Mouse (Mus musculus) forebrain, embryonic 11.5 days (tissue): ENCODE results near the gene Amn. TPM values are rescaled to one million over a fixed set of nuclear protein-coding genes. Genes with fewer than 3 reads are reported as not detected.
A peak's percentile ranks its signal among the peaks of the same experiment; 100 is the strongest.

Experiments used
- ATAC-seq: fragments of 200-750 bp; cut with Nextera tagmentation; replicated peaks from 2 replicates; pipeline ENCODE4 v1.8.0; 2017; ENCODE audit warnings: moderate TSS enrichment; ENCODE audit not compliant: low FRiP score
- DNase-seq: peaks from one replicate; pipeline ENCODE4 v3.0.0-alpha.2; 2017; ENCODE audit warnings: low spot score
- H3K27ac ChIP-seq: fragments of 300-500 bp; sonication (generic); 2 replicates; pipeline ENCODE4 v1.5.1; 2014; ENCODE audit warnings: low read depth, low read length
- H3K27me3 ChIP-seq: fragments of 300-500 bp; sonication (generic); 2 replicates; pipeline ENCODE4 v1.6.1; 2014; ENCODE audit warnings: mild to moderate bottlenecking, low read length, mixed read lengths; ENCODE audit not compliant: control insufficient read depth, insufficient read depth
- H3K36me3 ChIP-seq: fragments of 300-500 bp; sonication (generic); 2 replicates; pipeline ENCODE4 v1.6.1; 2014; ENCODE audit warnings: mild to moderate bottlenecking, low read length, moderate library complexity, mixed read lengths; ENCODE audit not compliant: control insufficient read depth, insufficient read depth
- H3K4me1 ChIP-seq: fragments of 300-500 bp; sonication (generic); replicated peaks from 2 replicates; pipeline ENCODE4 v1.6.1; 2014; ENCODE audit warnings: low read length, mixed read lengths; ENCODE audit not compliant: control insufficient read depth, insufficient read depth
- H3K4me2 ChIP-seq: fragments of 300-500 bp; sonication (generic); 2 replicates; pipeline ENCODE4 v1.6.1; 2014; ENCODE audit warnings: low read depth, mild to moderate bottlenecking, low read length, moderate library complexity, mixed read lengths; ENCODE audit not compliant: severe bottlenecking
- H3K4me3 ChIP-seq: fragments of 300-500 bp; sonication (generic); 2 replicates; pipeline ENCODE4 v1.5.1; 2014; ENCODE audit warnings: low read depth, low read length
- H3K9ac ChIP-seq: fragments of 300-500 bp; sonication (generic); 2 replicates; pipeline ENCODE4 v1.6.1; 2014; ENCODE audit warnings: low read length
- H3K9me3 ChIP-seq: fragments of 300-500 bp; sonication (generic); 2 replicates; pipeline ENCODE4 v1.6.1; 2016; ENCODE audit warnings: low read length, mixed read lengths; ENCODE audit not compliant: control insufficient read depth
- WGBS: fragments of 180-500 bp; shearing (Covaris S2); extraction: QIAGEN DNeasy Blood & Tissue Kit; methylation state at CpG from one replicate; pipeline ENCODE4 v1.1.7; 2014; 5-methylcytosine and 5-hydroxymethylcytosine counted together
- polyA plus RNA-seq: library from polyadenylated mRNA; unstranded; fragments of >200 nt; fragmentation: Nextera tagmentation; extraction: Ambion mirVana; gene quantifications from 2 replicates; pipeline ENCODE4 v1.2.1, GENCODE M21; 2014

Gene Amn
- polyA plus RNA-seq, 1 experiment from 2014 or later, result not detected

DNA sequence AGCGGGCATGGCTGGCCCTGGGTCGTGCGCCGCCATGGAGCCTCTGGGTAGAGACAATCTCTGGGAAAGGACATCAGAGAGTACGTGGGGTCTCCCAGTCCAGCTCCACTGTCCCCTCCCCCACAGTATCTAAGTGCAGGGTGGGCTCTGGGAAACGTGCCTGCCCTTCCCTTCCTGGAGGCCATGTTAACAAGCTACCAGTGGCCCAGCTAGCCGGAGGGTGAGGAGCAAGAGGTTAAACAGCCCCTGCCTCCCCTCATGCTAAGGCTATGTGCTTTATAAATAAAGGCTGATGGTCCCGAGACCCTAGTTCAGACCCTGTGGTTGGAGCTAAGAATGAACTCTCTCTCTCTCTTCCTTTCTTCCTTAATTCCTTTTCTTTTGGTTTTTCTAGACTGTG lies 1.1 kb downstream of the Amn start:
- no peak overlapping the region for H3K4me3 ChIP-seq
- H3K9ac ChIP-seq, result no peak overlapping the region
- H3K27me3 ChIP-seq, result peaks cover 74% of the 10 kb centered on the region
- DNase-seq, result no peak
- H3K4me1 ChIP-seq, result peaks cover 16% of the 10 kb centered on the region
- no peak overlapping the region for H3K4me2 ChIP-seq
- no peak for ATAC-seq
- WGBS, result 19% methylated on average over 8 of the region's 8 CpGs
- no peaks in the 10 kb centered on the region; the same call in 1 of the 2 replicates for H3K36me3 ChIP-seq
- H3K9me3 ChIP-seq, result no peaks in the 10 kb centered on the region
- H3K27ac ChIP-seq, result no peak overlapping the region

DNA sequence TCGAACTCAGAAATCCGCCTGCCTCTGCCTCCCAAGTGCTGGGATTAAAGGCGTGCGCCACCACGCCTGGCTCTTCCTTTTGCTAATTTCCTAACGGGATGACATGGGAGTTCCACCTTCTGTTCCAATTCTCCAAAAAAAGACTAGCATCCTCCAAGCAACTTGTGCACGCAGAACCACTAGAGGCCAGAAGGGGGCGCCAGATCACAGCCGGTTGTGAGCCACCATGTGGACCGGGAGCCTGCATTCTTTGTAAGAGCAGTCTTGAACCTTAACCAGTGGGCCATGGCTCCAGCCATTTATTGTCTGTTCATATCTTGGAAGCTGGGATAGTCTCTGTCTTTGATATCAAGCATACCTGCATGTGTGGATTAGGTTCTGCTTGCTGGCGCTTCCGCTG lies 1.5 kb downstream of the Amn start:
- no peaks in the 10 kb centered on the region for H3K9me3 ChIP-seq
- H3K4me1 ChIP-seq, result peaks cover 16% of the 10 kb centered on the region
- H3K4me2 ChIP-seq, result no peak overlapping the region
- H3K9ac ChIP-seq, result no peak overlapping the region
- no peak overlapping the region for H3K27ac ChIP-seq
- H3K36me3 ChIP-seq, result no peaks in the 10 kb centered on the region; the same call in 1 of the 2 replicates
- ATAC-seq (0 out of 2 replicates have a peak, but pooled peaks have one; percentile 34), DNase-seq (peak; percentile 92)
- WGBS, result 20% methylated on average over 12 of the region's 12 CpGs
- no peak overlapping the region for H3K4me3 ChIP-seq
- peaks cover 76% of the 10 kb centered on the region for H3K27me3 ChIP-seq

DNA sequence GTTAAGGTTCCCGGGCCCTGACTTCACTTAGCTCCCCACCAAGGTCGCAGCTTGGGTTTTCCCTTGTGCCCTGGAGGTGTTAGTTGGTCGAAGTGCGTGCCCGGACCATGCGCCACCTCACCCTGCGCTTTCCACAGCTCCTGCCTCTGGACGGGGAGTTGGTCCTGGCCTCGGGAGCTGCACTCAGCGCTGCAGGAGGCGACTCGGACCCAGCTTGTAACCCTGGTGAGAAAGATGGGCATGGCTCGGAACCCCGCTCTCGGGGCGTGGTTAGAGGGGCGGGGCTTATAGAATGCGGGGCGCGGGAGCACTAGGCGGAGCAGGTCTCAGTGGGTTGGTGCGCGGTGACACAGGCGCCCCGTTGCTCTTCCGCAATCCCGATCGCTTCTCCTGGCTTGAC lies 3.1 kb downstream of the Amn start:
- peak overlapping the region; percentile 54 for H3K4me2 ChIP-seq
- WGBS, result 5% methylated on average over 25 of the region's 28 CpGs
- H3K9ac ChIP-seq, result no peak overlapping the region
- no peak overlapping the region for H3K27ac ChIP-seq
- H3K4me1 ChIP-seq, result peaks cover 16% of the 10 kb centered on the region
- no peaks in the 10 kb centered on the region; the same call in 1 of the 2 replicates for H3K9me3 ChIP-seq
- peak overlapping the region; percentile 31 for H3K4me3 ChIP-seq
- H3K27me3 ChIP-seq, result peaks cover 76% of the 10 kb centered on the region
- no peaks in the 10 kb centered on the region for H3K36me3 ChIP-seq
- ATAC-seq (no peak), DNase-seq (no peak)

DNA sequence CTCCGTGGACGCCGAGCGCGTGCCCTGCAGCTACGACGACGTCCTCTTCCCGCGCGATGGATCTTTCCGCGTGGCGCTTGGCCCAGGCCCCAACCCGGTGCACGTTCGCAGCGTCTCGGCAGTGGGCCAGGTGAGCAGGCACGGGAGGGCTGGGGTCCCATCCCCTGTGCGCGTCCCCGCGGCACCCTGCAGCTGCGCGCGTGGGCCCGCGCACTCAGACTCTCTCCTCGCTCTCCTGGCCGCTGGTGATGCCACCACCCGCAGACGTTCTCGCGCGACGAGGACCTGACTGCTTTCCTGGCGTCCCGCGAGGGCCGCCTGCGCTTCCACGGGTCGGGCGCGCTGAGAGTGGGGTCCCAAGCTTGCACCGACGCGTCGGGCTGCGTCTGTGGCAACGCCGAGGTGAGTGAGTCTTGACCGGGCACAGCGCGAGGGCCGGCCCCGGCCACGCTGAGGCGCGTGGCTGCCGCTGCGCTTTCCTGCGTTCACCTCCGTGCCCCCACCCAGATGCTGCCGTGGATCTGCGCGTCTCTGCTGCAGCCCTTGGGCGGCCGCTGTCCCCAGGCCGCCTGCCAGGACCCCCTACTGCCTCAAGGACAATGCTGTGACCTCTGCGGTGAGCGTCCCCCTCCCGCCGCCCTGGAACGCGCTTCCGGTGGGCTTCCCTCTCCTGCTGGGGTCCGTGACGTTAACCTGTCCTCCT lies 3.7 kb downstream of the Amn start:
- Histone ChIP-seq H3K36me3 (no peaks in the 10 kb centered on the region), H3K9ac (no peak overlapping the region), H3K9me3 (no peaks in the 10 kb centered on the region; the same call in 1 of the 2 replicates), H3K27ac (no peak overlapping the region), H3K27me3 (peaks cover 74% of the 10 kb centered on the region), H3K4me3 (peak overlapping the region; percentile 31), H3K4me1 (peaks cover 16% of the 10 kb centered on the region), H3K4me2 (peak overlapping the region; percentile 54)
- no peak for DNase-seq
- 3% methylated on average over 80 of the region's 80 CpGs for WGBS
- no peak for ATAC-seq

DNA sequence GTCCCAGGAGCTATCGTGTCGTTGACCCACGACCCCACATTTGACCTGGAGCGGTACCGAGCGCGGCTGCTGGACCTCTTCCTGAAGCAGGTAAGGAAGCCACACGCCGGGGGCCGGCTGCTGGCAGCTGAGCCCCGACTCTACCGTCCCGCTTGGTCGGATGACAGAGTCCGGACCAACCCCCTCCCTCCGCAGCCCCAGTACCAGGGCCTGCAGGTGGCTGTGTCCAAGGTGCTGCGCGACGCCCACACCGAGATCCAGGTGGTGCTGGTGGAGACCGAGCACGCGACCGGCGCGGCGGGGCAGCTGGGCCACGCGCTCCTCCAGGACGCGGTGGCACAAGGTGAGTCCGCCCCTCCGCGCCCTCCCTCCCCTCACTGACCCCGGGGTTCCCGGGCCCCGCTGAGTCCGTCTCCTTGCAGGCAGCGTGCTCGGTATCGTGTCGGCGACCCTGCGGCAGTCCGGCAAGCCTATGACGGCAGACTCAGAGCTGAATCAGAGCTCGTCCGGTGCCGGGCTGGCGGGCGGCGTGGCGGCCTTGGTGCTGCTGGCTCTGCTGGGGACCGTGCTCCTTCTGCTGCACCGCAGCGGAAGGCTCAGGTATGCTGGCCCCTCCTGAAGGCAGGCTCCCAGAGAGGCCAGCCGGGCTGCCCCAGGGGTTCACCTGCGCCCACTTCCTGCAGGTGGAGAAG lies 4.4 kb downstream of the Amn start:
- peak; percentile 68 for DNase-seq
- peak overlapping the region; percentile 31 for H3K4me3 ChIP-seq

DNA sequence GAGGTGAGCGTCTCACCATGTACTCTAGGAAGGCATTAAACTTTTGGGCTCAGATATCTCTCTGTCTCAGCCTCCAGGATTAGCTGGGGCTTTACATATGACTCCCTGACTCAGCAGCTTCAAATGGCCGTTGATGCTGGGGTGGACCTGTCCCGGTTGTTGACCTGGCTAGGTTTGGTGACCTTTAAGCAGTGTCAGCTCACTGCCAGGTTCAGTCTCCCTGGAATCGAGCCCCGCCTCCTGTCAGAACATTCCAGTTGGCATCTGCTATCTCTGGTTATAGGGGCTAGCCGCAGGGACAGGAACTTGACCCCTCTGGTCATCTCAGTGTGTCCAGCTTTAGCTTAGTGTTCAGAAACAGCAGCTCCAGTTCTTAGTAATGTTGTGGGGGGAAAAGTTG lies 5.5 kb downstream of the Amn start:
- Histone ChIP-seq H3K9ac (no peak overlapping the region), H3K9me3 (no peaks in the 10 kb centered on the region; the same call in 1 of the 2 replicates), H3K4me2 (no peak overlapping the region), H3K27ac (no peak overlapping the region), H3K36me3 (no peaks in the 10 kb centered on the region), H3K27me3 (peaks cover 56% of the 10 kb centered on the region), H3K4me3 (no peak overlapping the region), H3K4me1 (peaks cover 16% of the 10 kb centered on the region)
- WGBS, result 54% methylated on average over 6 of the region's 6 CpGs
- ATAC-seq (no peak), DNase-seq (no peak)

More for the DNA sequence above, 4.4 kb downstream of the Amn start:
- Histone ChIP-seq H3K27ac (no peak overlapping the region), H3K9ac (peak overlapping the region; percentile 8; the same call in 1 of the 2 replicates), H3K9me3 (no peaks in the 10 kb centered on the region; the same call in 1 of the 2 replicates), H3K27me3 (peaks cover 67% of the 10 kb centered on the region), H3K4me1 (peaks cover 16% of the 10 kb centered on the region), H3K36me3 (no peaks in the 10 kb centered on the region), H3K4me2 (peak overlapping the region; percentile 54)
- 0 out of 2 replicates have a peak, but pooled peaks have one; percentile 31 for ATAC-seq
- under 1% methylated on average over 57 of the region's 58 CpGs for WGBS

DNA sequence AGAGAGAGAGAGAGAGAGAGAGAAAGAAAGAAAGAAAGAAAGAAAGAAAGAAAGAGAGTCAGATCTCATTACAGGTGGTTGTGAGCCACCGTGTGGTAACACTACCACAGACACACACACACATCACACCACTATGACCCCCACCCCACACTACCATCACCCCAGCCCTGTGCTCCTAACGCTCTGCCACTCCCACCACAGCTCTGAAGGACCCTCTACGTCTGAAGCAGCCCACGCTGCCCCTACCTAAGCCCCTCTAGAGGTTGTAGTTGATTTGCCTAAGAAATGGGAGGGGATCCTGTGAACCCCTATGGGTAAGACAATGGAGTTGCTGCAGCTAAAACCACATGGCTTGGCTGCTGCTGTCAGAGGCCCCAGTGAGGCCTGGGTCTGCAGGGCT lies 12.7 kb downstream of the Amn start:
- Histone ChIP-seq H3K9ac (no peak overlapping the region), H3K4me1 (peaks cover 4% of the 10 kb centered on the region; the same call in 1 of the 2 replicates), H3K27ac (no peak overlapping the region), H3K4me3 (no peak overlapping the region), H3K9me3 (no peaks in the 10 kb centered on the region), H3K27me3 (no peaks in the 10 kb centered on the region), H3K36me3 (no peaks in the 10 kb centered on the region), H3K4me2 (no peak overlapping the region)
- no peak for ATAC-seq
- no peak for DNase-seq
- WGBS, result 61% methylated on average over 4 of the region's 4 CpGs

DNA sequence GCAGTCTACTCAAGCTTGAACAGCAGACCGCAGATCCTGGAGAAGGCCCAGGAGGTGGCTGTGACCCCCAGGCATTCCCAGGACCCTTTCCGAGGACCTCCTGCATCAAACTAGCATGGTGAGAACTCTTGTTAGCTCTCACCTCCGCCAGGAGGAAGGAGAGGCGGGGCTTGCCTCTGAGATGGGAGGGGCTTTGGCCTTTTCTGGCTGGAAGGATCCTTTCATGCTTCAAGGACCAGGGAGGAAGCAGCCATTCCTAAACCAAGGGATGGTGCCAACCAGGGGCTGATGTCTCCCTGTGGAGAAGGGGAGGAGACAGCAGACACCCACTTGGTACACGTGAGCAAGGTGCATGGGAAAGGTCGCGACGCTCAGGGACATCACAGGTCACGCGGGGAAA lies 13.6 kb downstream of the Amn start:
- H3K4me2 ChIP-seq, result peak overlapping the region; percentile 37
- no peak for DNase-seq
- no peak overlapping the region for H3K27ac ChIP-seq
- H3K36me3 ChIP-seq, result no peaks in the 10 kb centered on the region
- peak overlapping the region; percentile 23 for H3K9ac ChIP-seq
- 0 out of 2 replicates have a peak, but pooled peaks have one; percentile 7 for ATAC-seq
- H3K27me3 ChIP-seq, result no peaks in the 10 kb centered on the region
- WGBS, result 21% methylated on average over 10 of the region's 10 CpGs
- H3K4me3 ChIP-seq, result no peak overlapping the region; the same call in 1 of the 2 replicates
- H3K4me1 ChIP-seq, result peaks cover 4% of the 10 kb centered on the region; the same call in 1 of the 2 replicates
- H3K9me3 ChIP-seq, result no peaks in the 10 kb centered on the region
